Mouse (Mus musculus): ENCODE measurements at regions not wholly inside any gene's neighbourhood (a gene's known extent, or its start where the extent isn't known, plus 50 kb on each side); places are given as distances from the start of the nearest gene placed in this dataset.

DNA sequence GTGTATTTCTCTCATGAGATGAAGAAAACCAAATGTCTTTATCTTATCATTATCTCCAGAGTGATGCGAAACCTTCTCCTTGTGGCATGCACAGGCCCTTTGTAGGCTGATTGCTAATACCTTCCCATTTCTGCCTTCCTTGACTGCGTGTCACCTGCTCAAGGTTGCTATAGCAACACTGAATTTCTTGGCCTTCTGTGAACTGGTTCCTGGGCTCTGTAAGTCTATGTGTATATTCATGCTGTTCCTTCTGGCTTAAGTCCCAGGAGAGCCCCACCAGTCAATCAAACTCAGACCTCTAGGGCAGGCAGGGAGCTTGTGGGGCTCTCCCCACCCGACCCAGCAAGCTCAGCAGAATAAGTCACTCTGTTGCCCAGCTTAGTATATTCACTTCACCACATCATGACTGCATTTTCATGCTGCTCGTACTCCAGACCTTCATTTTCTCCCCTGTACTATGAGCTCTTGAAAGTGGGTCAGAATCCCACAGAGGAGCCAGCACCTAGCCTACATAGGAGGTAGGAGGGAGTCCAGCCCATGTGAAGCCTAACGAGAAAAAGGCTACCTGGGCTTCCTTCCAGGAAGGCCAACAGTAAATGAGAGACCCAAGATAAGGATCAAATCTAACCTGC, 121.9 kb downstream of the Gm10260 start:
- TF ChIP-seq CTCF (IDR thresholded peaks at IDR 0.05; ENCODE audit: low read depth) (no peak), EP300 (IDR thresholded peaks at IDR 0.05; ENCODE audit: low read depth) (no peak)

Measured in liver, embryonic 14.5 days (tissue).